Mouse (Mus musculus) brain, embryonic 14.5 days (tissue): ENCODE measurements around the gene Szt2. TPM values are rescaled to one million over a fixed set of nuclear protein-coding genes. Genes with fewer than 3 reads are reported as not detected.

Experiments used
- DNase-seq: peaks from one replicate; pipeline ENCODE4 v3.0.0-alpha.2; 2011; ENCODE audit warnings: low read depth
- CTCF ChIP-seq: fragments of 200-500 bp; IDR thresholded peaks from 2 replicates; pipeline ENCODE4 v1.5.1; 2012; ENCODE audit warnings: inconsistent platforms, mild to moderate bottlenecking, moderate library complexity, borderline replicate concordance; ENCODE audit not compliant: insufficient read depth, insufficient read length; ENCODE audit errors: extremely low read depth
- POLR2A ChIP-seq: fragments of 200-500 bp; IDR thresholded peaks from 2 replicates; pipeline ENCODE4 v1.6.1; 2012; ENCODE audit warnings: mild to moderate bottlenecking, inconsistent platforms, borderline replicate concordance; ENCODE audit not compliant: poor library complexity, insufficient read depth, insufficient read length, severe bottlenecking; ENCODE audit errors: extremely low read depth
- polyA plus RNA-seq: library from polyadenylated mRNA; depleted of rRNA; stranded (reverse); fragments of >200 nt; gene quantifications from 2 replicates; pipeline ENCODE4 v1.2.3, GENCODE M21; 2012; rRNA removed

Szt2 gene
- polyA plus RNA-seq, 1 experiment, result 48.7 TPM

DNA sequence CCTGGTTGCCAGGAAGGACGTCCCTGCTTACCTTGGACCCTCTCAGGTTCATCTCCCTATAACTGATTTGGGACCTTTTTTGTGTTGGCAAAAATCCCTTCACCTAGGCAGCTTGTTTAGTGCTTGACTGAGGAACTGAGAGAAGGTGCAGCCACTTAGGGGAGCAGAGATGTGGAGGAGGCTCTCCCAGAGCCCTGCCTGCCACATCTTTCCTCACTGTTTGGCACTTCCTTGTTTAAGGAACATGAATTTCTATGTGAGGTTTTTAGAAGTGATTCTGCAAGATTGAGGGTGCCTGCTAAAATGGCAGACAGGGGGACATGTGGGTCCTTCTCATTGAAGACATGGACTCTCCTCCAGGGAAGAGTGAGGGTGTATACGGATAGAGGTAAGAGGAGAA, 58.2 kb downstream of the Szt2 start:
- DNase-seq, result no peak
- TF ChIP-seq POLR2A (no peak), CTCF (no peak)

GRCm38 (mm10) chr4:118347529-118348309, 61.4 kb downstream of the Szt2 start:
- TF ChIP-seq CTCF (no peak), POLR2A (no peak)
- no peak for DNase-seq

GRCm38 (mm10) chr4:118341447-118341846, 67.6 kb downstream of the Szt2 start:
- TF ChIP-seq CTCF, result no peak
- TF ChIP-seq POLR2A, result no peak
- no peak for DNase-seq

GRCm38 (mm10) chr4:118336658-118337057, 72.4 kb downstream of the Szt2 start:
- DNase-seq, result peak; percentile 72
- TF ChIP-seq CTCF, result peak; percentile 69; the same call in 1 of the 2 replicates
- TF ChIP-seq POLR2A, result no peak

DNA sequence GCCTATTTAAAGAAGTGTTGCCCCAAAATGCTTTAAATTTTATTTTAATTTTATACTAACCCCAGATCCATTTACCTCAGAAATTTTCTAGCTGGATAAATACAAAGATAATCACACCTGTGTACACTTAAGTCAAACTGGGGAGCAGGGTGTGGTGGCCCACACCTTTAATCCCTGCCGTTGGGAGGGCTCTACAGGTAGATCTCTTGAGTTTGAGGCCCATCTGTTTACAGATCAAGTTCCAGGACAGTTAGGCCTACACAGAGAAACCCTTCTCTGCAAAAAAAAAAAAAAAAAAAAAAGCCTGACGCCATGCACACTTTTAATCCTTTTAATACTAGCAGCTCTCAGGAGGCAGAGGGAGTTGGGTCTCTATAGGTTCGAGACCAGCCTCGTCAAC, 73.1 kb downstream of the Szt2 start:
- TF ChIP-seq POLR2A (no peak), CTCF (no peak)
- DNase-seq, result no peak

DNA sequence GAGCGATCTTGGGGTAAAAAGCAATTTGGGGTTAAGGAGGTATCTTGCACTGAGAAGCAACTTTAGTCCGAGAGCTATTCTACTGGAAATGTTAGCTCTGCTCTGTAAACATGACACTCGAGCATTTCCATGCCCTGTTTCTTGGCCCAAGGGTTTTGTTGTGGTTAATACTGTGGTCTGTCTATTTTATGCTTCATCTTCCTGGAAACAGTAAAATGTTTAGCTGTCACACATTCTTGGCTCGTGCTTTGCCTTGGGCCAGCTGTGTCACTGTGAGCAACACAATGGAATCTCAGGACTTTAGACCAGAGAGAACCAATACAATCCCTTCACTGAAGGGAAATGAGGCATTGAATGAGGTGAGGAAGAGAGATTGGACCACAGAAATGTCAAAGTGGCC, 77.3 kb downstream of the Szt2 start:
- TF ChIP-seq CTCF (no peak), POLR2A (no peak)
- no peak for DNase-seq

GRCm38 (mm10) chr4:118326476-118326875, 82.6 kb downstream of the Szt2 start:
- no peak for TF ChIP-seq POLR2A
- TF ChIP-seq CTCF, result no peak

GRCm38 (mm10) chr4:118320636-118321035, 88.4 kb downstream of the Szt2 start:
- DNase-seq, result no peak
- TF ChIP-seq CTCF (no peak), POLR2A (no peak)

More at GRCm38 (mm10) chr4:118326476-118326875, 82.6 kb downstream of the Szt2 start:
- DNase-seq, result no peak

GRCm38 (mm10) chr4:118319706-118320344, 89.2 kb downstream of the Szt2 start:
- TF ChIP-seq CTCF (no peak), POLR2A (no peak)
- peak; percentile 25 for DNase-seq

GRCm38 (mm10) chr4:118316662-118317061, 92.4 kb downstream of the Szt2 start:
- TF ChIP-seq CTCF, result no peak
- no peak for TF ChIP-seq POLR2A
- DNase-seq, result no peak

DNA sequence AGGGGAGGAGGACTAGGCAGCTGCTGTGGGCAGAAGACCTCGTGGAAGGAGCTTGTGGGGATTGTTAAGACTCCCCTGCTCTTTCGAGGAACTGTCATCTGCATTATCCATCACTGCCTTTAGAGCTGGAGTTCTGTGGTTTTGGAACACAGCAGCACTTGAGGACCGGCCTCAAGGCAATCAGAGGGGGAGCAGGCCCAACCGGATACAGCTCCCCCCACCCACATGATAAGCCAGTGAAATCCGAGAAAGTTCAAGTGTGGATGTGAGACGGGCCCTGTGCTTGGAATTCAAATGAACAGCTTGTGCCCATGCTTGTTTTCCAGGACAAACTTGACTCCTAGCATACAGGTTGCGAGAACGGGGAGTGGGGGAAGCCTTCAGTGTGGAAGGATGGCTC, 93.8 kb downstream of the Szt2 start:
- DNase-seq, result no peak
- no peak for TF ChIP-seq CTCF
- no peak for TF ChIP-seq POLR2A

Other genes with a start within 250 kb of the Szt2 start
- gene Kdm4a, start 229.2 kb downstream of the Szt2 start, polyA plus RNA-seq, result 100 and 109 TPM in 2 replicates
- 99.7 and 154 TPM in 2 replicates for gene Ptprf, start 117.9 kb downstream of the Szt2 start, polyA plus RNA-seq
- gene Med8, start 64 bp upstream of the Szt2 start, polyA plus RNA-seq, result 83.4 and 95.1 TPM in 2 replicates
- 48.5 and 56.6 TPM in 2 replicates for gene Elovl1, start 18.8 kb upstream of the Szt2 start, polyA plus RNA-seq
- gene Cdc20, start 28.1 kb upstream of the Szt2 start, polyA plus RNA-seq, result 54.5 and 108 TPM in 2 replicates
- 0.08 and 0.26 TPM in 2 replicates for gene Mpl, start 48.2 kb upstream of the Szt2 start, polyA plus RNA-seq
- 18.8 and 23.1 TPM in 2 replicates for gene Tie1, start 80.8 kb upstream of the Szt2 start, polyA plus RNA-seq
- 0.27 and 0.29 TPM in 2 replicates for gene 2610528J11Rik, start 117.7 kb upstream of the Szt2 start, polyA plus RNA-seq
- gene Tmem125, start 134.8 kb upstream of the Szt2 start, polyA plus RNA-seq, result 0.49 and 0.82 TPM in 2 replicates
- gene Cfap57, start 211.5 kb upstream of the Szt2 start, polyA plus RNA-seq, result 0.72 and 1.5 TPM in 2 replicates
- gene Ebna1bp2, start 211.5 kb upstream of the Szt2 start, polyA plus RNA-seq, result 67.7 and 74.9 TPM in 2 replicates
- not detected in 2 replicates for gene Olfr62, start 249.7 kb upstream of the Szt2 start, polyA plus RNA-seq